Mouse (Mus musculus): Measurements from ENCODE around the gene Asb3. TPM values are rescaled to one million over a fixed set of nuclear protein-coding genes. Genes with fewer than 3 reads are reported as not detected.

Asb3 gene
- polyA plus RNA-seq, 1 experiment from 2014 or later: 20.7 TPM

GRCm38 (mm10) chr11:30899312-30899711 is 14.1 kb downstream of the Asb3 start:
- Histone ChIP-seq H3K4me3 (replicated peaks; ENCODE audit: low read depth, low read length) (no peak overlapping the region), H3K9me3 (replicated peaks; ENCODE audit: low read length) (no peaks in the 10 kb centered on the region), H3K4me2 (ENCODE audit: low read length) (no peak overlapping the region), H3K27me3 (ENCODE audit: insufficient read depth, low read length) (no peaks in the 10 kb centered on the region), H3K36me3 (ENCODE audit: insufficient read depth, low read length) (no peaks in the 10 kb centered on the region), H3K9ac (ENCODE audit: low read depth, low read length) (no peak overlapping the region), H3K4me1 (replicated peaks; ENCODE audit: insufficient read depth, low read length) (no peaks in the 10 kb centered on the region), H3K27ac (no peak overlapping the region)
- ATAC-seq (replicated peaks; ENCODE audit: low FRiP score, low read depth) (no peak), DNase-seq (ENCODE audit: low spot score) (no peak)
- no peak for TF ChIP-seq CTCF (IDR thresholded peaks at IDR 0.05; ENCODE audit: low read depth)

- no peak for DNase-seq (ENCODE audit: low spot score)
- Histone ChIP-seq H3K27ac (no peak overlapping the region), H3K36me3 (ENCODE audit: insufficient read depth, low read length) (no peaks in the 10 kb centered on the region), H3K4me1 (replicated peaks; ENCODE audit: insufficient read depth, low read length) (no peaks in the 10 kb centered on the region), H3K4me2 (ENCODE audit: low read length) (no peak overlapping the region), H3K4me3 (replicated peaks; ENCODE audit: low read depth, low read length) (no peak overlapping the region), H3K9ac (ENCODE audit: low read depth, low read length) (no peak overlapping the region), H3K9me3 (replicated peaks; ENCODE audit: low read length) (no peaks in the 10 kb centered on the region), H3K27me3 (ENCODE audit: insufficient read depth, low read length) (no peaks in the 10 kb centered on the region)
- WGBS: 94% methylated on average over 3 of the region's 3 CpGs
- TF ChIP-seq CTCF (IDR thresholded peaks at IDR 0.05; ENCODE audit: low read depth): no peak
- ATAC-seq (replicated peaks; ENCODE audit: low FRiP score, low read depth): no peak
These were observed 27.1 kb downstream of the Asb3 start for GRCm38 (mm10) chr11:30912311-30912710.

GRCm38 (mm10) chr11:30920641-30921040 is 35.4 kb downstream of the Asb3 start:
- no peaks in the 10 kb centered on the region for H3K9me3 ChIP-seq (replicated peaks; ENCODE audit: low read length)
- no peak overlapping the region for H3K9ac ChIP-seq (ENCODE audit: low read depth, low read length)
- no peak overlapping the region for H3K4me2 ChIP-seq (ENCODE audit: low read length)
- WGBS: 85% methylated on average over 1 of the region's 1 CpGs
- no peaks in the 10 kb centered on the region for H3K4me1 ChIP-seq (replicated peaks; ENCODE audit: insufficient read depth, low read length)
- no peak for TF ChIP-seq CTCF (IDR thresholded peaks at IDR 0.05; ENCODE audit: low read depth)
- no peak for ATAC-seq (replicated peaks; ENCODE audit: low FRiP score, low read depth)
- H3K27me3 ChIP-seq (ENCODE audit: insufficient read depth, low read length): no peaks in the 10 kb centered on the region
- DNase-seq (ENCODE audit: low spot score): no peak
- H3K4me3 ChIP-seq (replicated peaks; ENCODE audit: low read depth, low read length): no peak overlapping the region
- H3K27ac ChIP-seq: no peak overlapping the region
- H3K36me3 ChIP-seq (ENCODE audit: insufficient read depth, low read length): 0 out of 2 replicates have a peak, but pooled peaks cover 4% of the 10 kb centered on the region

- no peak overlapping the region for H3K9ac ChIP-seq (ENCODE audit: low read depth, low read length)
- no peak for ATAC-seq (replicated peaks; ENCODE audit: low FRiP score, low read depth)
- 94% methylated on average over 3 of the region's 3 CpGs for WGBS
- no peak overlapping the region for H3K4me3 ChIP-seq (replicated peaks; ENCODE audit: low read depth, low read length)
- H3K27ac ChIP-seq: no peak overlapping the region
- H3K27me3 ChIP-seq (ENCODE audit: insufficient read depth, low read length): no peaks in the 10 kb centered on the region
- no peak for TF ChIP-seq CTCF (IDR thresholded peaks at IDR 0.05; ENCODE audit: low read depth)
- no peaks in the 10 kb centered on the region for H3K9me3 ChIP-seq (replicated peaks; ENCODE audit: low read length)
- H3K4me1 ChIP-seq (replicated peaks; ENCODE audit: insufficient read depth, low read length): no peaks in the 10 kb centered on the region
- 0 out of 2 replicates have a peak, but pooled peaks cover 8% of the 10 kb centered on the region for H3K36me3 ChIP-seq (ENCODE audit: insufficient read depth, low read length)
- no peak overlapping the region for H3K4me2 ChIP-seq (ENCODE audit: low read length)
- no peak for DNase-seq (ENCODE audit: low spot score)
These were observed 38.1 kb downstream of the Asb3 start for GRCm38 (mm10) chr11:30923283-30923682.

GRCm38 (mm10) chr11:30928079-30928478 is 42.9 kb downstream of the Asb3 start:
- no peak for TF ChIP-seq CTCF (IDR thresholded peaks at IDR 0.05; ENCODE audit: low read depth)
- Histone ChIP-seq H3K27ac (no peak overlapping the region), H3K4me2 (ENCODE audit: low read length) (no peak overlapping the region), H3K9me3 (replicated peaks; ENCODE audit: low read length) (no peaks in the 10 kb centered on the region), H3K4me3 (replicated peaks; ENCODE audit: low read depth, low read length) (no peak overlapping the region), H3K9ac (ENCODE audit: low read depth, low read length) (no peak overlapping the region), H3K27me3 (ENCODE audit: insufficient read depth, low read length) (no peaks in the 10 kb centered on the region), H3K36me3 (ENCODE audit: insufficient read depth, low read length) (0 out of 2 replicates have a peak, but pooled peaks cover 15% of the 10 kb centered on the region), H3K4me1 (replicated peaks; ENCODE audit: insufficient read depth, low read length) (no peaks in the 10 kb centered on the region)
- DNase-seq (ENCODE audit: low spot score) (no peak), ATAC-seq (replicated peaks; ENCODE audit: low FRiP score, low read depth) (no peak)

GRCm38 (mm10) chr11:30928498-30928897 is 43.3 kb downstream of the Asb3 start:
- no peak for DNase-seq (ENCODE audit: low spot score)
- ATAC-seq (replicated peaks; ENCODE audit: low FRiP score, low read depth): no peak
- Histone ChIP-seq H3K4me3 (replicated peaks; ENCODE audit: low read depth, low read length) (no peak overlapping the region), H3K27me3 (ENCODE audit: insufficient read depth, low read length) (no peaks in the 10 kb centered on the region), H3K36me3 (ENCODE audit: insufficient read depth, low read length) (0 out of 2 replicates have a peak, but pooled peaks cover 13% of the 10 kb centered on the region), H3K9me3 (replicated peaks; ENCODE audit: low read length) (no peaks in the 10 kb centered on the region), H3K9ac (ENCODE audit: low read depth, low read length) (no peak overlapping the region), H3K4me1 (replicated peaks; ENCODE audit: insufficient read depth, low read length) (no peaks in the 10 kb centered on the region), H3K4me2 (ENCODE audit: low read length) (no peak overlapping the region), H3K27ac (no peak overlapping the region)
- TF ChIP-seq CTCF (IDR thresholded peaks at IDR 0.05; ENCODE audit: low read depth): no peak
- 88% methylated on average over 1 of the region's 1 CpGs for WGBS

- 95% methylated on average over 2 of the region's 2 CpGs for WGBS
- no peak overlapping the region for H3K27ac ChIP-seq
These were observed 58.3 kb downstream of the Asb3 start for GRCm38 (mm10) chr11:30943522-30943921.

More at GRCm38 (mm10) chr11:30943522-30943921, 58.3 kb downstream of the Asb3 start:
- DNase-seq (ENCODE audit: low spot score) (no peak), ATAC-seq (replicated peaks; ENCODE audit: low FRiP score, low read depth) (no peak)
- Histone ChIP-seq H3K4me3 (replicated peaks; ENCODE audit: low read depth, low read length) (no peak overlapping the region), H3K4me1 (replicated peaks; ENCODE audit: insufficient read depth, low read length) (no peaks in the 10 kb centered on the region), H3K36me3 (ENCODE audit: insufficient read depth, low read length) (peaks cover 55% of the 10 kb centered on the region), H3K9ac (ENCODE audit: low read depth, low read length) (no peak overlapping the region), H3K4me2 (ENCODE audit: low read length) (no peak overlapping the region), H3K9me3 (replicated peaks; ENCODE audit: low read length) (no peaks in the 10 kb centered on the region), H3K27me3 (ENCODE audit: insufficient read depth, low read length) (no peaks in the 10 kb centered on the region)
- TF ChIP-seq CTCF (IDR thresholded peaks at IDR 0.05; ENCODE audit: low read depth): no peak

Measured in kidney, postnatal 0 days (tissue).